Mouse (Mus musculus): ENCODE measurements around the gene Nkx2-2.

DNA sequence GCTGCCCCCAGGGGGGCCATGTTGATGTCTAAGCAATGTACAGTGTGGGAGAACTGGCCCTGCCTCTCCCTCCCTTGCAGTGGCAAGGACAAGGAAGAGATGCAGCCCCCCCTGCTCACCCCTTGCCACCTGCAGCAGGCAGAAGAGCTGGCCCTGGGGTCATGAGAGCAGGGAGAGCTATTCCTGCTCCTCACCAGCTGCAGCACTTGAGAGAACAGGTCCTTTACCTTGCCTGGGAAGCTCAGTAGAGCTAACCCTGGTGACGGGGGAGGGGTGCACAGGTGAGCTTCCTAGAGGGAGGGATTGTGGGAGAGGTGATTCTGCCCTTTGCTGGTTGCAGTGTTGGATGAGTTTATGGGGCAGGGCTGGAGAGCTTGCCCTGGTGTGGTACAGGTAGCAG is 28.2 kb downstream of the Nkx2-2 start:
- TF ChIP-seq CTCF (IDR thresholded peaks at IDR 0.05; ENCODE audit: extremely low read depth, insufficient read length, insufficient replicate concordance, low read depth, low read length) (no peak), POLR2A (IDR thresholded peaks at IDR 0.05; ENCODE audit: low read depth, low read length) (no peak)
